Mouse (Mus musculus): ENCODE results near the gene Rnf168.

DNA sequence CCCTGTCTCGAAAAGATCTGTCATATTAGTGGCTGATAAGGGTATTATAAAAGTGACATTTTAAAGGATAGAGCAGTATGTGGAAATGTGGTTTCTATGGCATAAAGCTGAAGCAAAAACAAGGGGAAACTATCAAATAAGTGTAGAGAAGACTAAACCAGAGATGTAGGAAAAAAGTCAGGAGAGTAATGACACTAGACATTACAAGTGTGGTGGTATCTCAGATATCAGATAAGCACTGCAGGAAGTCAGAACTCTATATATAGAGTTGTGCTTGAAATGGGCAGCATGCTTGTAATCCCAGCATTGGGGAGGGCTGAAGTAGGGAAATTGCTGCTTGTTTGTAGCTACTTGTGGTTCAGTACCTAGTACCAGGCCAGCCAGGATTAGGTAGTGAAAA, 63.2 kb downstream of the Rnf168 start:
- TF ChIP-seq POLR2A (IDR thresholded peaks at IDR 0.05; ENCODE audit: low read depth, low read length) (no peak), CTCF (conservative IDR thresholded peaks at IDR 0.05; ENCODE audit: insufficient read depth, insufficient read length, low read depth, low read length) (no peak)
